Mouse (Mus musculus): ENCODE measurements around the gene Marco.

- TF ChIP-seq POLR2A (IDR thresholded peaks at IDR 0.05; ENCODE audit: borderline replicate concordance, insufficient read depth, low read length) (no peak), CTCF (IDR thresholded peaks at IDR 0.05; ENCODE audit: borderline replicate concordance, insufficient read depth, low read depth, low read length) (no peak)
Observed at GRCm38 (mm10) chr1:120480937-120481336, 23.9 kb downstream of the Marco start.
